Mouse (Mus musculus): ENCODE results near the gene Zmiz2. TPM values are rescaled to one million over a fixed set of nuclear protein-coding genes. Genes with fewer than 3 reads are reported as not detected.
"Not testable (repeated sequence)": the region's sequence is repeated elsewhere in the genome, so short reads cannot be mapped to it uniquely, and the experiment has no call there.

The Zmiz2 gene
- polyA plus RNA-seq, 1 experiment: 33.0 TPM

GRCm38 (mm10) chr11:6445441-6445840 is 56.6 kb downstream of the Zmiz2 start:
- H3K36me3 ChIP-seq (ENCODE audit: control insufficient read depth, insufficient read depth): peaks cover 3% of the 10 kb centered on the region
- no peak overlapping the region for H3K4me3 ChIP-seq (ENCODE audit: insufficient read depth, poor library complexity, severe bottlenecking)
- H3K79me2 ChIP-seq (ENCODE audit: control insufficient read depth, insufficient read depth): peaks cover 34% of the 10 kb centered on the region
- H3ac ChIP-seq (ENCODE audit: control insufficient read depth, insufficient read length, low read depth): no peak overlapping the region
- TF ChIP-seq MAX (IDR thresholded peaks at IDR 0.05) (no peak), MYOG (IDR thresholded peaks at IDR 0.05; ENCODE audit: control insufficient read depth, extremely low read depth, insufficient read length) (no peak), CTCF (IDR thresholded peaks at IDR 0.05; ENCODE audit: control insufficient read depth, insufficient read depth, insufficient read length) (no peak)
- peaks cover 26% of the 10 kb centered on the region for H3K79me3 ChIP-seq (ENCODE audit: low read depth)
- H3K27me3 ChIP-seq (ENCODE audit: control insufficient read depth, insufficient read depth, insufficient read length): no peaks in the 10 kb centered on the region

GRCm38 (mm10) chr11:6445951-6446350 is 57.1 kb downstream of the Zmiz2 start:
- Histone ChIP-seq H3K4me3 (ENCODE audit: insufficient read depth, poor library complexity, severe bottlenecking) (no peak overlapping the region), H3ac (ENCODE audit: control insufficient read depth, insufficient read length, low read depth) (no peak overlapping the region), H3K79me3 (ENCODE audit: low read depth) (peaks cover 22% of the 10 kb centered on the region), H3K79me2 (ENCODE audit: control insufficient read depth, insufficient read depth) (peaks cover 29% of the 10 kb centered on the region), H3K36me3 (ENCODE audit: control insufficient read depth, insufficient read depth) (peaks cover 2% of the 10 kb centered on the region), H3K27me3 (ENCODE audit: control insufficient read depth, insufficient read depth, insufficient read length) (no peaks in the 10 kb centered on the region)
- TF ChIP-seq MYOG (IDR thresholded peaks at IDR 0.05; ENCODE audit: control insufficient read depth, extremely low read depth, insufficient read length): no peak
- no peak for TF ChIP-seq USF1 (IDR thresholded peaks at IDR 0.05; ENCODE audit: low read depth)
- TF ChIP-seq CTCF (IDR thresholded peaks at IDR 0.05; ENCODE audit: control insufficient read depth, insufficient read depth, insufficient read length): no peak
- no peak for TF ChIP-seq FOSL1 (IDR thresholded peaks at IDR 0.05; ENCODE audit: insufficient read depth, low read length, poor library complexity, severe bottlenecking)
- no peak for TF ChIP-seq CEBPB (IDR thresholded peaks at IDR 0.05; ENCODE audit: low read depth)
- TF ChIP-seq MAX (IDR thresholded peaks at IDR 0.05): no peak
- no peak for TF ChIP-seq MYOD1 (IDR thresholded peaks at IDR 0.05; ENCODE audit: control insufficient read depth, insufficient read length, low read depth)

GRCm38 (mm10) chr11:6447493-6447892 is 58.6 kb downstream of the Zmiz2 start:
- Histone ChIP-seq H3K36me3 (ENCODE audit: control insufficient read depth, insufficient read depth) (no peaks in the 10 kb centered on the region), H3K79me3 (ENCODE audit: low read depth) (peaks cover 9% of the 10 kb centered on the region), H3ac (ENCODE audit: control insufficient read depth, insufficient read length, low read depth) (no peak overlapping the region), H3K79me2 (ENCODE audit: control insufficient read depth, insufficient read depth) (peaks cover 14% of the 10 kb centered on the region), H3K27me3 (ENCODE audit: control insufficient read depth, insufficient read depth, insufficient read length) (no peaks in the 10 kb centered on the region), H3K4me3 (ENCODE audit: insufficient read depth, poor library complexity, severe bottlenecking) (no peak overlapping the region)
- TF ChIP-seq FOSL1 (IDR thresholded peaks at IDR 0.05; ENCODE audit: insufficient read depth, low read length, poor library complexity, severe bottlenecking) (no peak), CTCF (IDR thresholded peaks at IDR 0.05; ENCODE audit: control insufficient read depth, insufficient read depth, insufficient read length) (no peak), MYOG (IDR thresholded peaks at IDR 0.05; ENCODE audit: control insufficient read depth, extremely low read depth, insufficient read length) (no peak), MAX (IDR thresholded peaks at IDR 0.05) (no peak), USF1 (IDR thresholded peaks at IDR 0.05; ENCODE audit: low read depth) (no peak), MYOD1 (IDR thresholded peaks at IDR 0.05; ENCODE audit: control insufficient read depth, insufficient read length, low read depth) (no peak), CEBPB (IDR thresholded peaks at IDR 0.05; ENCODE audit: low read depth) (no peak)

- H3K4me3 ChIP-seq (ENCODE audit: insufficient read depth, poor library complexity, severe bottlenecking); H3K27me3 ChIP-seq (ENCODE audit: control insufficient read depth, insufficient read depth, insufficient read length); H3K36me3 ChIP-seq (ENCODE audit: control insufficient read depth, insufficient read depth); H3K79me2 ChIP-seq (ENCODE audit: control insufficient read depth, insufficient read depth); H3K79me3 ChIP-seq (ENCODE audit: low read depth); H3ac ChIP-seq (ENCODE audit: control insufficient read depth, insufficient read length, low read depth): not testable (repeated sequence)
Observed at GRCm38 (mm10) chr11:6448155-6448554, 59.3 kb downstream of the Zmiz2 start.

Small RNA genes lying within 50 kb of the gene (microRNA-seq; reads per million reads assigned to microRNA genes)
- gene Mir7651 (ENCODE audit: borderline microRNAs expressed): 0.56 reads per million, percentile 11 among the genes with 10 or more reads in this experiment

Other genes with a start within 250 kb of the Zmiz2 start
- 0.08 TPM for gene A730071L15Rik, start 189.0 kb upstream of the Zmiz2 start, polyA plus RNA-seq (2012; fragmentation: generic; extraction: Trizol)
- gene Nudcd3, start 188.7 kb upstream of the Zmiz2 start, polyA plus RNA-seq (2012; fragmentation: generic; extraction: Trizol): 56.1 TPM
- 0.01 TPM for gene Npc1l1, start 158.9 kb upstream of the Zmiz2 start, polyA plus RNA-seq (2012; fragmentation: generic; extraction: Trizol)
- 77.3 TPM for gene Ddx56, start 121.3 kb upstream of the Zmiz2 start, polyA plus RNA-seq (2012; fragmentation: generic; extraction: Trizol)
- 58.0 TPM for gene Tmed4, start 114.2 kb upstream of the Zmiz2 start, polyA plus RNA-seq (2012; fragmentation: generic; extraction: Trizol)
- gene Ogdh, start 97.4 kb upstream of the Zmiz2 start, polyA plus RNA-seq (2012; fragmentation: generic; extraction: Trizol): 102 TPM
- 4,929 TPM for gene Ppia, start 26.4 kb downstream of the Zmiz2 start, polyA plus RNA-seq (2012; fragmentation: generic; extraction: Trizol)
- 153 TPM for gene H2afv, start 55.4 kb downstream of the Zmiz2 start, polyA plus RNA-seq (2012; fragmentation: generic; extraction: Trizol)
- 41.0 TPM for gene Purb, start 86.8 kb downstream of the Zmiz2 start, polyA plus RNA-seq (2012; fragmentation: generic; extraction: Trizol)
- gene Myo1g, start 131.9 kb downstream of the Zmiz2 start, polyA plus RNA-seq (2012; fragmentation: generic; extraction: Trizol): 0.04 TPM
- 90.7 TPM for gene Ccm2, start 157.8 kb downstream of the Zmiz2 start, polyA plus RNA-seq (2012; fragmentation: generic; extraction: Trizol)
- 0.96 TPM for gene Nacad, start 217.0 kb downstream of the Zmiz2 start, polyA plus RNA-seq (2012; fragmentation: generic; extraction: Trizol)
- 116 TPM for gene Tbrg4, start 237.0 kb downstream of the Zmiz2 start, polyA plus RNA-seq (2012; fragmentation: generic; extraction: Trizol)
- gene Wap, start 249.6 kb downstream of the Zmiz2 start, polyA plus RNA-seq (2012; fragmentation: generic; extraction: Trizol): not detected

All from C2C12 (cell line).